Mouse (Mus musculus) urinary bladder, adult 2 months (tissue): ENCODE results near the gene Soga1. TPM values are rescaled to one million over a fixed set of nuclear protein-coding genes. Genes with fewer than 3 reads are reported as not detected.

Experiments used
- DNase-seq: peaks from one replicate; pipeline ENCODE4 v3.0.0; 2022; ENCODE audit warnings: low spot score
- polyA plus RNA-seq: library from polyadenylated mRNA; depleted of rRNA; stranded (reverse); fragments of >200 nt; gene quantifications from 2 replicates; pipeline ENCODE4 v1.2.3, GENCODE M21; 2012; rRNA removed

Gene Soga1
- 3.0 and 7.1 TPM in 2 replicates for polyA plus RNA-seq

DNA sequence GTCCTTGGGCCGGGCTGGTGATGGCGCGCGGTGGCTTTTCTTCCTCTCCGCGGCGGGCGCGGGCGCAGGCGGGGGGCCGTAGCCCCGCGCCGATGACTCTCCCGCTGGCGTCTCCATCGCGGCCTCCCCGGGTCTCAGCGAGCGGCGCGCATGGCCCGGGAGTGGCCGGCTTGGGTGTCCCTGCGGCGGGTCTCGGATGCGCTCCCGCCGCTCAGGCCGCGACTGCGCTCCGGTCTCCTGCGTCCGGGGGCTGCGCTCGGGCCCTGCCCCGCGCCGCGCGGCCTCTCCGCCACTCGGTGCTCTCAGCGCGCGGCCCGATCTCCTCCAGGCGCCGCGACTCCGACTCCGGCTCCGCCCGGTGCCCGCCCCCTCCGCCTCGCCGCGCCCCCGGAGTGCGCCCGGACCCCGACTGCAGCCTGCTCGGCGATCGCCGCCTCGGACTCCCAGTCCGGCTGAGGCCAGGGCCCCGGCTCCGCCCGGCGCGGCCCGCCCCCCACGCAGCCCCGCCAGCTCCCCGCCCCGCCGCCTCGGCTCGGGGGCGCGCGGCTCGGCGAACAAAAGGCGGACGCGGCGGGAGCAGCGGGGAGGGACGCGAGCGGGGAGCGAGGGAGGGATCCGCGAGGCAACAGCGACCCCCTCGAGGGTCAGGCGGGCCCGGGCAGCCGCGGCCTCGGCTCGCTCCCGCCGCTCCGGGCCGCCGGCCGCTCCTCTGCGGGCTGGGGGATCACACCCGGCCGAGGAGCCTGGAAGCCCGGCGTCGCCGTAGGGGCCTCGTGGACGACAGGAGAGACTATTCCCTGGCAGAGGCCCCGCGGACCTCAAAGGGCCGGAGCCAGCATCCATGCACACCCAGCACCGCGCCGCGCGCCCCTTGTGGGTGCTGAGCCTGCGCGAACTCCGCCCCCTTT is at the start of gene Soga1:
Gene Soga1, minus strand, starts transcription at position 462 of the 908 bp plus-strand sequence.
- peak; percentile 82 for DNase-seq

GRCm38 (mm10) chr2:157128072-157128471 is 49.0 kb upstream of the Soga1 start:
- DNase-seq: no peak

- DNase-seq: no peak
Measured at GRCm38 (mm10) chr2:157127370-157127769, 48.3 kb upstream of the Soga1 start.

GRCm38 (mm10) chr2:157125246-157125645 is 46.2 kb upstream of the Soga1 start:
- DNase-seq: no peak

DNA sequence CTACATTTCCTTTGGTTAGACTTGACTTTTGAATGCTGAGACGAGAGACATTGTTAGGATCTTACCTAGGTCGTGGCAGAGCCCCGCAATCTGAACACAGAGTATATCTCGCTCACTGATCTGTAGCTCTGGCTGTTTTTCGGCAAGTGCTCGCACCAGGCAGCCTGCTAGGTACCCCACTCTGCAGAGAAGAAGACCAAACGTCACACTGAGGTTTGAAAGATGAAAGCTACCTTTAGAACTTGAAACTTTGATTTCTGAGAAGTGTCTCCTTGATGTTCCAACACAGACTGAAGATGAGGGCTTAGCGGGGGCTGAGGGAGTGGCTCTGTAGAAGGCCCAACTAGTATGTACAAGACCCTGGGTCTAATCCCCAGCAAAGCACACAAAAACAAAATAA is 42.7 kb upstream of the Soga1 start:
- no peak for DNase-seq

- DNase-seq: no peak
Measured at GRCm38 (mm10) chr2:157119075-157119474, 40.0 kb upstream of the Soga1 start.

GRCm38 (mm10) chr2:157118556-157118955 is 39.5 kb upstream of the Soga1 start:
- no peak for DNase-seq

DNA sequence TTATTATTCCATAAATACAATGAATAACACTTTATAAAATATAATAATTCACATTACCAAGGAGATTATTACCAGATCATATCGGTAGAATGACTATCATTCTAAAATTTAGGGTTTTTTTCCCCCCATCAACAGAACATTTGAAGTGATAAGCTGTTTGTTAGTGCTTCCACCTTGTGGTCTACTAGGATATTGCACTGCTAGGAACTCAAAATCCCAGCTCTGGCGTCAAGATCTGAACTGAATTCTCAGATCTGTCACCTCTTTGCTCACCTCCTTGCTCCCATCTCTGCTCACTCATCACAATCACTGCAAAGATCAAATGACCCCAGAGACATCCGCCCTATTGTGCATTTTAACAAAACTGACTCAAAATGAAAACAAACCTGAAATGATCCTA is 37.9 kb upstream of the Soga1 start:
- no peak for DNase-seq

GRCm38 (mm10) chr2:157108236-157108635 is 29.2 kb upstream of the Soga1 start:
- no peak for DNase-seq

DNA sequence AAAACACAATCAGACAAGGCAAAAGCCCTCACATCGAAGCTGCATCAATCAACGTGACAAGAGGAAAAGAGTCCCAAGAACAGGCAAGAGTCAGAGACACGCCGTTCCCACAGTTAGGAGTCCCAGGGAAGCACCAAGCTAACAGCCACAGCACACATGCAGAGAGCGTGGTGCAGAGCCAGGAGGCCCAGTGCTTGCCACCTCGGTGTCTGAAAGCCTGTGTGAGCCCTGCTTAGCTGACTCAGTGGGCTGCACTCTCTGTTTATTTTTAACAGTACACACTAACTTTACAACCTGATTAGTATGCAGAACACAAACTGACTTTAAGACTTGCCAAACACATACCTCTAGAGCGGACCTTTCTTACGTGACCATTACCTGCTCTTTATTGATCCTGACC is 25.4 kb upstream of the Soga1 start:
- DNase-seq: no peak

GRCm38 (mm10) chr2:157102256-157102655 is 23.2 kb upstream of the Soga1 start:
- no peak for DNase-seq

DNA sequence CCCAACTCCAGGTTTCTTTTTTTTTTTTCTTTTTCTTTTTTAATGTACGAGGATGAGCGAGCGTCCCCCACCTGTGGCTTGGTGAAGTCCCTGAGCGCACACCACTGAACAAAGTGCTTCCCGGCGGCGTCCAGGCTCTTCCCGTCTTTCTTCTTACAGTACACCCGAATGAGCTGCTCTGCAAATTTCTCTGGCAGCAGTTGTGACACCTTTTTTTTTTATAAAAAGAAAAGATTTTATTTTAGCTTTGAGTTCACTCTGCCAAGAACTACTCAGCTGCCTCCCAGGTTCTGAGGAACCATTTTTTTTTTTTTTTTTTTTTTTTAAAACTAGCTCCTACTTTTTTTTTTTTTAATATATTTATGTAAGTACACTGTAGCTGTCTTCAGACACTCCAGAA is 22.6 kb upstream of the Soga1 start:
- no peak for DNase-seq

- no peak for DNase-seq
Measured at GRCm38 (mm10) chr2:157100319-157100605, 21.2 kb upstream of the Soga1 start.

GRCm38 (mm10) chr2:157099532-157100318 is 20.7 kb upstream of the Soga1 start:
- DNase-seq: no peak

DNA sequence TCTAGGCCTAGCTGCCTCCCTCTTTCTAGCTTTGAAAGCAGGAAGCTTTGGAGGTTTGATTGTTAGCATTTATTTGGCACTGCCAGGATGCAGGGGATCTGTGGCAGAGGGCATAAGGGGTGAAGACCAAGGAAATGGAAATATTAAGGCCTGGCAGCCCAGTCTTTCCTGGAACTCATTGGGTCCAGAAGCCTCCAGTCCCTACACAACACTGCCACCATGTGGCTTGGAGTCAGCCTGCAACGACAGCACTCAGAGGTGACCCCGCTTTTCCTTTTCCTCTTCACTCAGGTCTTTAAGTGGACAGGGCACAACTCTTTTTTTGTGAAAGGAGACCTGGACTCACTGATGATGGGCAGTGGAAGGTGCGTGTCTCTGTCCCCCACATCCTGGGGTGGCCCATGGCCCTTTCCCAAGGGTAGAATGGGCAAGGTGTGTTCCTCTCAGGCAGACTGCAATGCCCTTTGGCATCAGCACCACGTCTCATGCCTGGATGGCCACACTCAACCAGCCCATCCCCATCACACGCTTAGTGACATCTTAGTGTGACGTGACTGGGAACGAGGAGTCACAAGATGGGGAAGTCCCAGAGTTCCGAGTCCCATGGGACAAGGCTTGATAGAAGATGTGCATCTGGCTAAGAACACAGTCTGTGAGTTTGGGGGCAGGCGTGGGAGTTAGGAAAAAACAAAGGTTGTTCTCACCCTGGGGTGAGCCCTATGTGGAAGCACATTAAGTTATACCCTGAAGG is 16.1 kb upstream of the Soga1 start:
- no peak for DNase-seq

DNA sequence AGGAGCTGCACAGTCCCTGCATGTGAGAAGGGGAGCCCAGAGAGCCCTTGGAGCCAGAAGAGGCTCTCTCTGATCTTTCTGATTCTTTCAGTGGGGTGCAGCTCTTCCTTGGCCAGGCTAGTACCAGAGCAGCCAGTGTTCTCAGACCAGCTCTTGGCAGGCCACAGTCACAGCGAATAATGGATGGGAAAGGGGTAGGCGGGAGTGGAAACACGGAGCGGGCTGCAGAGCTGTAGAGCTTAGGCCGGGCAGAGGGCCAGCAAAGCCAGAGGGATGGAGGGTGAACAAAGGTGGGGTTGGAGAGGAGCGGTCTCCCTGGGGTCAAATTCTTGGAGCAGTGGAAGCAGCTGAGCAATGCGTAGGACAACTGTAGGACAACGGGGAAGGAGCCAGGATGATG is 13.0 kb upstream of the Soga1 start:
- no peak for DNase-seq

GRCm38 (mm10) chr2:157087536-157088317 is 8.7 kb upstream of the Soga1 start:
- DNase-seq: no peak

DNA sequence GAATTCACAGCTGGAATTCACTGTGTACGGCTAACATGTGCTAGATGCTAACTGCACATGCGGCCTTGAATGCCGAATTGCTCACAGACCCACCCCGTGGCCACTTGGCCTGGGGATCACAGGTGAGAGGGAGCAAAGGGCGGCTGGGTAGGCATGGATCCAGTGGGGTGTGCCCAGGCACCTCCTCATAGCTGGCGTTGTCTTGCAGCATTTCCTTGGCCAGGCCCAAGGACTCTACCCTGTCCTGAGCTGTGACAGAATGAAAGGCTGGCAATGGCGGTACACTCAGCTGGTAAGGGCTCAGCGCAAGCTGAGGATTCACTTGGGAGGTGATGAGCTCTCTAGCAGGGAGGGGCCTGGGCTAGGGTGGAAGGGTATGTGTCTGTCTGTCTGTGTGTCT is 7.7 kb upstream of the Soga1 start, which contains the start of gene Tldc2:
Gene Tldc2, plus strand, starts transcription at position 260 of the 400 bp plus-strand sequence.
- no peak for DNase-seq

GRCm38 (mm10) chr2:157084831-157085585 is 6.0 kb upstream of the Soga1 start:
- DNase-seq: no peak

- DNase-seq: no peak
Measured at GRCm38 (mm10) chr2:157081960-157082359, 2.9 kb upstream of the Soga1 start.

- DNase-seq: no peak
Measured at GRCm38 (mm10) chr2:157081331-157081730, 2.3 kb upstream of the Soga1 start.
